Mouse (Mus musculus) midbrain, embryonic 16.5 days (tissue): Measurements from ENCODE around the gene Smarcad1. TPM values are rescaled to one million over a fixed set of nuclear protein-coding genes. Genes with fewer than 3 reads are reported as not detected.
A peak's percentile ranks its signal among the peaks of the same experiment; 100 is the strongest.
"Not testable (repeated sequence)": the region's sequence is repeated elsewhere in the genome, so short reads cannot be mapped to it uniquely, and the experiment has no call there.

Experiments
- ATAC-seq: fragments of 200-750 bp; cut with Nextera tagmentation; 2 replicates; pipeline ENCODE4 v1.8.0; 2017; ENCODE audit warnings: moderate TSS enrichment
- H3K27ac ChIP-seq: fragments of 300-500 bp; sonication (generic); 2 replicates; pipeline ENCODE4 v1.5.1; 2014; ENCODE audit warnings: mild to moderate bottlenecking, low read length, mixed read lengths
- H3K27me3 ChIP-seq: fragments of 300-500 bp; sonication (generic); 2 replicates; pipeline ENCODE4 v1.6.1; 2014; ENCODE audit warnings: low read depth, low read length, mixed read lengths; ENCODE audit not compliant: control insufficient read depth, insufficient read depth
- H3K36me3 ChIP-seq: fragments of 300-500 bp; sonication (generic); 2 replicates; pipeline ENCODE4 v1.6.1; 2014; ENCODE audit warnings: mild to moderate bottlenecking, low read length, moderate library complexity, mixed read lengths; ENCODE audit not compliant: control insufficient read depth, insufficient read depth
- H3K4me1 ChIP-seq: fragments of 300-500 bp; sonication (generic); 2 replicates; pipeline ENCODE4 v1.6.1; 2014; ENCODE audit warnings: mild to moderate bottlenecking, low read length, mixed read lengths; ENCODE audit not compliant: control insufficient read depth, insufficient read depth
- H3K4me2 ChIP-seq: fragments of 300-500 bp; sonication (generic); 2 replicates; pipeline ENCODE4 v1.6.1; 2014; ENCODE audit warnings: mild to moderate bottlenecking, low read length, mixed read lengths
- H3K4me3 ChIP-seq: fragments of 300-500 bp; sonication (generic); 2 replicates; pipeline ENCODE4 v1.5.1; 2014; ENCODE audit warnings: low read depth, mild to moderate bottlenecking, low read length, moderate library complexity, mixed read lengths
- H3K9ac ChIP-seq: fragments of 300-500 bp; sonication (generic); 2 replicates; pipeline ENCODE4 v1.6.1; 2014; ENCODE audit warnings: low read depth, low read length, mixed read lengths
- H3K9me3 ChIP-seq: fragments of 300-500 bp; sonication (generic); replicated peaks from 2 replicates; pipeline ENCODE4 v1.6.1; 2014; ENCODE audit warnings: mild to moderate bottlenecking, low read length, mixed read lengths; ENCODE audit not compliant: control insufficient read depth, poor library complexity, severe bottlenecking
- WGBS: fragments of 180-500 bp; shearing (Covaris S2); extraction: QIAGEN DNeasy Blood & Tissue Kit; methylation state at CpG from one replicate; pipeline ENCODE4 v1.1.7; 2014; 5-methylcytosine and 5-hydroxymethylcytosine counted together
- polyA plus RNA-seq: library from polyadenylated mRNA; unstranded; fragments of >200 nt; fragmentation: Nextera tagmentation; extraction: Ambion mirVana; gene quantifications from 2 replicates; pipeline ENCODE4 v1.2.1, GENCODE M21; 2015

Smarcad1 gene
- polyA plus RNA-seq, 1 experiment from 2014 or later: 52.2 TPM

- Histone ChIP-seq H3K4me3 (no peak overlapping the region), H3K9ac (no peak overlapping the region), H3K27ac (no peak overlapping the region), H3K36me3 (peaks cover 23% of the 10 kb centered on the region), H3K4me1 (no peaks in the 10 kb centered on the region), H3K27me3 (no peaks in the 10 kb centered on the region), H3K9me3 (no peaks in the 10 kb centered on the region), H3K4me2 (no peak overlapping the region)
- ATAC-seq: no peak
- WGBS: 93% methylated on average over 5 of the region's 5 CpGs
Observed at GRCm38 (mm10) chr6:65056620-65057019, 14.2 kb downstream of the Smarcad1 start.

DNA sequence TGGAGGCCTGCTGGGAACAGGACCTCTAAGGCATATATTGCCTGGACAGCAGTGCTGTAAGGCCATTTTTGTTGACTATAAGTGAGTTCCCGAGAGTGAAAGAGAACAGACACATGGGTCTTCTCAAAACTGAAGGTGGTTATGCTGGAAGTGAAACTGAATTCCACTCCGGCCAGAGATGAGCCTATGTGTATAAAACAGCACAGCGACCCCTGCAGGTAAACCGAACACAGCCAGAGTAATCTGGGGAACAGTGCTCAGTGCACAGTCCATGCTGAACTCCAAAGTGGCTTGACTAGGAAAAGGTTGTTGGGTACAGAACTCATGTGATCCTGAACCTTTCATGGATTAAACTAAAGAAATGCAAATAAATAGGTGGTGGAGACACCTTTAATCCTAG, 14.8 kb downstream of the Smarcad1 start:
- WGBS: 78% methylated on average over 3 of the region's 4 CpGs
- peaks cover 23% of the 10 kb centered on the region for H3K36me3 ChIP-seq
- H3K4me2 ChIP-seq, H3K9me3 ChIP-seq, H3K4me3 ChIP-seq, H3K4me1 ChIP-seq, H3K27ac ChIP-seq, H3K9ac ChIP-seq, ATAC-seq, H3K27me3 ChIP-seq: not testable (repeated sequence)

GRCm38 (mm10) chr6:65061049-65061448, 18.7 kb downstream of the Smarcad1 start:
- no peaks in the 10 kb centered on the region for H3K9me3 ChIP-seq
- WGBS: 53% methylated on average over 1 of the region's 1 CpGs
- peaks cover 27% of the 10 kb centered on the region for H3K36me3 ChIP-seq
- H3K4me2 ChIP-seq: no peak overlapping the region
- no peak for ATAC-seq
- H3K27ac ChIP-seq: no peak overlapping the region
- H3K4me3 ChIP-seq: no peak overlapping the region
- no peak overlapping the region for H3K9ac ChIP-seq
- H3K27me3 ChIP-seq: no peaks in the 10 kb centered on the region
- H3K4me1 ChIP-seq: no peaks in the 10 kb centered on the region

GRCm38 (mm10) chr6:65075201-65075600, 32.8 kb downstream of the Smarcad1 start:
- no peak overlapping the region for H3K4me2 ChIP-seq
- H3K27me3 ChIP-seq: no peaks in the 10 kb centered on the region
- no peak overlapping the region for H3K9ac ChIP-seq
- H3K36me3 ChIP-seq: peaks cover 31% of the 10 kb centered on the region
- no peak for ATAC-seq
- 89% methylated on average over 2 of the region's 2 CpGs for WGBS
- H3K4me3 ChIP-seq: no peak overlapping the region
- no peaks in the 10 kb centered on the region; the same call in 1 of the 2 replicates for H3K4me1 ChIP-seq
- no peaks in the 10 kb centered on the region for H3K9me3 ChIP-seq
- no peak overlapping the region for H3K27ac ChIP-seq

GRCm38 (mm10) chr6:65079139-65079538, 36.8 kb downstream of the Smarcad1 start:
- Histone ChIP-seq H3K27me3 (no peaks in the 10 kb centered on the region), H3K27ac (no peak overlapping the region), H3K4me1 (no peaks in the 10 kb centered on the region; the same call in 1 of the 2 replicates), H3K9me3 (no peaks in the 10 kb centered on the region), H3K36me3 (peaks cover 9% of the 10 kb centered on the region), H3K9ac (no peak overlapping the region), H3K4me2 (no peak overlapping the region), H3K4me3 (no peak overlapping the region)
- ATAC-seq: no peak
- 97% methylated on average over 1 of the region's 1 CpGs for WGBS

GRCm38 (mm10) chr6:65114902-65115301, 72.5 kb downstream of the Smarcad1 start:
- 93% methylated on average over 2 of the region's 2 CpGs for WGBS
- H3K4me3 ChIP-seq: no peak overlapping the region
- H3K9me3 ChIP-seq: no peaks in the 10 kb centered on the region
- H3K9ac ChIP-seq: no peak overlapping the region
- no peak overlapping the region for H3K4me2 ChIP-seq
- H3K27me3 ChIP-seq: no peaks in the 10 kb centered on the region
- peaks cover 19% of the 10 kb centered on the region for H3K36me3 ChIP-seq
- no peak for ATAC-seq
- no peak overlapping the region for H3K27ac ChIP-seq
- no peaks in the 10 kb centered on the region for H3K4me1 ChIP-seq

GRCm38 (mm10) chr6:65117540-65117939, 75.2 kb downstream of the Smarcad1 start:
- Histone ChIP-seq H3K9ac (no peak overlapping the region), H3K27me3 (no peaks in the 10 kb centered on the region), H3K27ac (no peak overlapping the region), H3K36me3 (peaks cover 19% of the 10 kb centered on the region), H3K9me3 (no peaks in the 10 kb centered on the region), H3K4me1 (no peaks in the 10 kb centered on the region), H3K4me3 (no peak overlapping the region), H3K4me2 (no peak overlapping the region)
- WGBS: 92% methylated on average over 1 of the region's 1 CpGs
- peak; percentile 29; the same call in 1 of the 2 replicates for ATAC-seq

- peak; percentile 49 for ATAC-seq
- H3K4me1 ChIP-seq: no peaks in the 10 kb centered on the region
- no peak overlapping the region for H3K4me3 ChIP-seq
- no peak overlapping the region for H3K4me2 ChIP-seq
- 20% methylated on average over 2 of the region's 2 CpGs for WGBS
- no peaks in the 10 kb centered on the region for H3K27me3 ChIP-seq
- no peaks in the 10 kb centered on the region for H3K36me3 ChIP-seq
- H3K9ac ChIP-seq: no peak overlapping the region
- no peaks in the 10 kb centered on the region for H3K9me3 ChIP-seq
- H3K27ac ChIP-seq: no peak overlapping the region
Observed at GRCm38 (mm10) chr6:65126074-65126726, 83.8 kb downstream of the Smarcad1 start.

DNA sequence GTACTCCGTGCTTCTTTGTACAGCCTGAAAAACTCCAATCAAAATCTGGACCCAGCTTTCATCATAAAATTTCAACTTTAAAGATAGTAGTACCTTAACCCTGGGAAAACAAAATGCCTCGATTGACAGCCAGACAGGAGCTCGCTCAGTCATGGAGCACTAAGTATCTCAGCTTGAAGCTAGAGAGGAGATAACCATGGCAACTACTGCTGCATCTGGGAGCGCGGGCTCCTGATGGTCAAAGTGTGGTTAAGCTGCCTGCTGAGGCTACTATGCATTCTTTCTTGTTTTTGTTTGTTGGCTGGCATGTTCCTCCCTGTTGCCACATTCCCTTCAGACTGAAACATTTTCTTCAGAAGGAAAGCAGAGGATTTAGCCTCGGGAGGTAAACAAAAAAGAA, 90.0 kb downstream of the Smarcad1 start:
- no peaks in the 10 kb centered on the region for H3K27me3 ChIP-seq
- H3K4me1 ChIP-seq: 0 out of 2 replicates have a peak, but pooled peaks cover 2% of the 10 kb centered on the region
- H3K9ac ChIP-seq: no peak overlapping the region
- no peak overlapping the region for H3K4me2 ChIP-seq
- H3K27ac ChIP-seq: no peak overlapping the region
- ATAC-seq: peak; percentile 58; the same call in 1 of the 2 replicates
- no peak overlapping the region for H3K4me3 ChIP-seq
- H3K36me3 ChIP-seq: no peaks in the 10 kb centered on the region
- H3K9me3 ChIP-seq: no peaks in the 10 kb centered on the region
- WGBS: 20% methylated on average over 6 of the region's 6 CpGs
